Mouse (Mus musculus): Measurements from ENCODE around the gene Tcl1.
"Not testable (repeated sequence)": the region's sequence is repeated elsewhere in the genome, so short reads cannot be mapped to it uniquely, and the experiment has no call there.

The Tcl1 gene

DNA sequence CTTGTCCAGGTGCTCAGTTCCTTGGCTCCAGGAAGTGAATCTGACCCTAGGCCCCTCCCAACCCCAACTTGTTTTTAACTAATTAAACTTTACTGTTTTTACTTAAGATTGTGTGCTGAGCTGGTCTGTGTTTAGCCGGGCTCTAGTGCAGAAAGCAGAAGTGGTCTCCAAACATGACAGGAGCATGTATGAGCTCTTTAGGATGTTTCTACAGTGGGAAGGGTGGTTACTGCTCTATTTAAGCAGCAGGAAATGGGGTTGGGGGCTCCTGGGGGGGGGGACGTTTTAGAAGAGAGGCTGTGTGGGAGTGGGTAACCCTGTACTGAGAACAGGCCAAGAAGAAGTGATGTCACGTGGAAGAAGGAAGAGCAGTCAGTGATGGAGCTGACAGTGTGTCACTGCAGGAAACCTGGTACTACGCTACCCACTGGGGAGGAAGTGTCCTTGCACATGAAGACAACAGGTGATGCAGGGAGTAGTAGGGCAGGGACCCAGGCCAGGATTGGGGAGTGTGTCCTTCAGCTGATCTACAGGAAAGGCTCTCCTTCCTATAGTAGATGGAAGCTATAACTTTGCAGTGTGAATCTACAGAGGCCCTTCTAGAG lies 41.5 kb downstream of the Tcl1 start:
- not testable (repeated sequence) for DNase-seq (ENCODE audit: low read depth, low spot score)

- DNase-seq (ENCODE audit: low read depth, low spot score): not testable (repeated sequence)
These were observed 46.5 kb downstream of the Tcl1 start, which contains the start of gene Tcl1b5 for GRCm38 (mm10) chr12:105176044-105176443. Gene Tcl1b5, plus strand, starts transcription at chr12:105176344.

- DNase-seq (ENCODE audit: low read depth, low spot score): not testable (repeated sequence)
These were observed 48.3 kb downstream of the Tcl1 start for GRCm38 (mm10) chr12:105174318-105174717.

DNA sequence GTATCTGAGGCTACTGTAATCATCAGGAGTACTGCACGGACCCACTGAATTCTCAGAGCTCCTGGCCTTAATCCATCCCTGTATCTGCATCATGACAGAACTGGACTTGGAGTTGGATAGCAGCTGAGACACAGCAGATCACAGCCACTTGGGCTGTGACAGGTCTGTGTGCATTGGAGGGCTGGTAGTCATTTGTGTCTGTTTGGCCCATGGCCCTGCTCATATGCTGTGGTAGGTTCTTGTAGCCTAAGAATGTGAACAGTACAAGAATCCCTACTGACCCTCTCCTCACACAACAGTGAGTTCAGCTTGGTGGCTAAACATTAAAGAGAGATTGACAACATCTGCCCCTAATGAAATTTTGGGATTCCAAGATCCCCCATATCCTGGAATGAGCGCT lies 49.2 kb downstream of the Tcl1 start:
- DNase-seq (ENCODE audit: low read depth, low spot score): no peak
